Mouse (Mus musculus) limb, embryonic 11.5 days (tissue): Measurements from ENCODE around the gene Tmem265. TPM values are rescaled to one million over a fixed set of nuclear protein-coding genes. Genes with fewer than 3 reads are reported as not detected.

Experiments used
- ATAC-seq: fragments of 200-750 bp; cut with Nextera tagmentation; 2 replicates; pipeline ENCODE4 v1.8.0; 2017; ENCODE audit warnings: low read depth; ENCODE audit not compliant: insufficient number of reproducible peaks, low FRiP score, low TSS enrichment
- DNase-seq: peaks from one replicate; pipeline ENCODE4 v3.0.0-alpha.2; 2015; ENCODE audit warnings: low spot score
- H3K27ac ChIP-seq: fragments of 300-500 bp; sonication (generic); replicated peaks from 2 replicates; pipeline ENCODE4 v1.5.1; 2014; ENCODE audit warnings: low read depth, mild to moderate bottlenecking, low read length
- H3K27me3 ChIP-seq: fragments of 300-500 bp; sonication (generic); 2 replicates; pipeline ENCODE4 v1.6.1; 2014; ENCODE audit warnings: mild to moderate bottlenecking, low read length, mixed read lengths; ENCODE audit not compliant: control insufficient read depth, insufficient read depth
- H3K36me3 ChIP-seq: fragments of 300-500 bp; sonication (generic); 2 replicates; pipeline ENCODE4 v1.6.1; 2014; ENCODE audit warnings: mild to moderate bottlenecking, low read length, moderate library complexity, mixed read lengths; ENCODE audit not compliant: control insufficient read depth, insufficient read depth
- H3K4me1 ChIP-seq: fragments of 300-500 bp; sonication (generic); 2 replicates; pipeline ENCODE4 v1.6.1; 2014; ENCODE audit warnings: low read length, mixed read lengths; ENCODE audit not compliant: control insufficient read depth, insufficient read depth
- H3K4me2 ChIP-seq: fragments of 300-500 bp; sonication (generic); 2 replicates; pipeline ENCODE4 v1.6.1; 2014; ENCODE audit warnings: low read depth, mild to moderate bottlenecking, moderate library complexity; ENCODE audit not compliant: severe bottlenecking
- H3K4me3 ChIP-seq: fragments of 300-500 bp; sonication (generic); 2 replicates; pipeline ENCODE4 v1.5.1; 2014; ENCODE audit warnings: low read depth, low read length
- H3K9ac ChIP-seq: fragments of 300-500 bp; sonication (generic); 2 replicates; pipeline ENCODE4 v1.6.1; 2014; ENCODE audit warnings: mild to moderate bottlenecking, low read length
- H3K9me3 ChIP-seq: fragments of 300-500 bp; sonication (generic); 2 replicates; pipeline ENCODE4 v1.6.1; 2016; ENCODE audit warnings: low read length; ENCODE audit not compliant: control insufficient read depth
- whole genome bisulfite sequencing: fragments of 180-500 bp; shearing (Covaris S2); extraction: QIAGEN DNeasy Blood & Tissue Kit; methylation state at CpG from one replicate; pipeline ENCODE4 v1.1.7; 2014; 5-methylcytosine and 5-hydroxymethylcytosine counted together
- polyA plus RNA-seq: library from polyadenylated mRNA; unstranded; fragments of >200 nt; fragmentation: Nextera tagmentation; extraction: Ambion mirVana; gene quantifications from 2 replicates; pipeline ENCODE4 v1.2.1, GENCODE M21; 2014

Gene Tmem265
- 4.7 and 9.9 TPM in 2 replicates for polyA plus RNA-seq

GRCm38 (mm10) chr7:127561340-127561858, at the start of gene Tmem265:
Gene Tmem265, plus strand, starts transcription at chr7:127561390.
- Histone ChIP-seq H3K27me3 (no peaks in the 10 kb centered on the region), H3K4me1 (no peaks in the 10 kb centered on the region), H3K9me3 (no peaks in the 10 kb centered on the region), H3K36me3 (peaks cover 28% of the 10 kb centered on the region), H3K27ac (no peak within 1 kb of the TSS), H3K4me2 (no peak within 1 kb of the TSS), H3K9ac (no peak within 1 kb of the TSS), H3K4me3 (no peak within 1 kb of the TSS)
- ATAC-seq (no peak), DNase-seq (no peak)
- WGBS: 95% methylated on average over 5 of the region's 5 CpGs

GRCm38 (mm10) chr7:127511808-127512230, 49.4 kb upstream of the Tmem265 start, which contains the start of gene Srcap:
Gene Srcap, plus strand, starts transcription at chr7:127511983.
- ATAC-seq (peak; percentile 97), DNase-seq (peak; percentile 97)
- Histone ChIP-seq H3K4me1 (peaks cover 6% of the 10 kb centered on the region; the same call in 1 of the 2 replicates), H3K36me3 (peaks cover 3% of the 10 kb centered on the region; the same call in 1 of the 2 replicates), H3K9me3 (no peaks in the 10 kb centered on the region), H3K4me3 (peak within 1 kb of the TSS; percentile 80), H3K27me3 (no peaks in the 10 kb centered on the region), H3K9ac (peak within 1 kb of the TSS; percentile 89), H3K27ac (peak within 1 kb of the TSS; percentile 95), H3K4me2 (peak within 1 kb of the TSS; percentile 39)
- WGBS: under 1% methylated on average over 37 of the region's 37 CpGs

GRCm38 (mm10) chr7:127512231-127513015, 48.8 kb upstream of the Tmem265 start:
- peak overlapping the region; percentile 39 for H3K4me2 ChIP-seq
- H3K9me3 ChIP-seq: no peaks in the 10 kb centered on the region
- peaks cover 6% of the 10 kb centered on the region; the same call in 1 of the 2 replicates for H3K4me1 ChIP-seq
- peak overlapping the region; percentile 80 for H3K4me3 ChIP-seq
- H3K27me3 ChIP-seq: no peaks in the 10 kb centered on the region
- peak overlapping the region; percentile 89 for H3K9ac ChIP-seq
- WGBS: 0% methylated on average over 62 of the region's 93 CpGs
- ATAC-seq (peak; percentile 89), DNase-seq (peak; percentile 93)
- H3K27ac ChIP-seq: peak overlapping the region; percentile 95
- H3K36me3 ChIP-seq: peaks cover 7% of the 10 kb centered on the region; the same call in 1 of the 2 replicates

- WGBS: 36% methylated on average over 8 of the region's 8 CpGs
- Histone ChIP-seq H3K9me3 (no peaks in the 10 kb centered on the region), H3K27me3 (no peaks in the 10 kb centered on the region), H3K4me2 (peak overlapping the region; percentile 39), H3K4me1 (peaks cover 6% of the 10 kb centered on the region; the same call in 1 of the 2 replicates), H3K4me3 (peak overlapping the region; percentile 80), H3K9ac (peak overlapping the region; percentile 89; the same call in 1 of the 2 replicates), H3K27ac (peak overlapping the region; percentile 95), H3K36me3 (peaks cover 7% of the 10 kb centered on the region; the same call in 1 of the 2 replicates)
- ATAC-seq (peak; percentile 11; the same call in 1 of the 2 replicates), DNase-seq (no peak)
These were observed 48.2 kb upstream of the Tmem265 start for GRCm38 (mm10) chr7:127513016-127513390.

- Histone ChIP-seq H3K9me3 (no peaks in the 10 kb centered on the region), H3K4me1 (peaks cover 6% of the 10 kb centered on the region; the same call in 1 of the 2 replicates), H3K9ac (no peak overlapping the region), H3K27ac (no peak overlapping the region), H3K27me3 (no peaks in the 10 kb centered on the region), H3K4me3 (0 out of 2 replicates have a peak overlapping the region, but pooled peaks have one; percentile 80), H3K4me2 (peak overlapping the region; percentile 21), H3K36me3 (peaks cover 7% of the 10 kb centered on the region; the same call in 1 of the 2 replicates)
- ATAC-seq: no peak
- no peak for DNase-seq
- 86% methylated on average over 3 of the region's 3 CpGs for WGBS
These were observed 47.4 kb upstream of the Tmem265 start for GRCm38 (mm10) chr7:127513781-127514180.

GRCm38 (mm10) chr7:127515846-127516245, 45.3 kb upstream of the Tmem265 start:
- no peak for ATAC-seq
- Histone ChIP-seq H3K9me3 (no peaks in the 10 kb centered on the region), H3K4me3 (no peak overlapping the region), H3K27me3 (no peaks in the 10 kb centered on the region), H3K36me3 (peaks cover 11% of the 10 kb centered on the region; the same call in 1 of the 2 replicates), H3K4me2 (no peak overlapping the region), H3K4me1 (peaks cover 6% of the 10 kb centered on the region; the same call in 1 of the 2 replicates), H3K9ac (no peak overlapping the region), H3K27ac (no peak overlapping the region)
- WGBS: 92% methylated on average over 7 of the region's 7 CpGs
- no peak for DNase-seq

- Histone ChIP-seq H3K27me3 (no peaks in the 10 kb centered on the region), H3K9me3 (no peaks in the 10 kb centered on the region), H3K4me3 (no peak overlapping the region), H3K4me1 (peaks cover 6% of the 10 kb centered on the region; the same call in 1 of the 2 replicates), H3K4me2 (no peak overlapping the region), H3K27ac (no peak overlapping the region), H3K36me3 (peaks cover 15% of the 10 kb centered on the region; the same call in 1 of the 2 replicates), H3K9ac (no peak overlapping the region)
- ATAC-seq (no peak), DNase-seq (no peak)
- WGBS: 98% methylated on average over 6 of the region's 7 CpGs
These were observed 44.8 kb upstream of the Tmem265 start for GRCm38 (mm10) chr7:127516344-127516743.

GRCm38 (mm10) chr7:127519284-127519683, 41.9 kb upstream of the Tmem265 start, which contains the start of gene Gm42715:
Gene Gm42715, plus strand, starts transcription at chr7:127519584.
- ATAC-seq (no peak), DNase-seq (no peak)
- peaks cover 30% of the 10 kb centered on the region; the same call in 1 of the 2 replicates for H3K36me3 ChIP-seq
- 96% methylated on average over 3 of the region's 3 CpGs for WGBS
- no peak within 1 kb of the TSS for H3K9ac ChIP-seq
- H3K4me1 ChIP-seq: no peaks in the 10 kb centered on the region
- no peak within 1 kb of the TSS for H3K27ac ChIP-seq
- H3K4me3 ChIP-seq: no peak within 1 kb of the TSS
- no peak within 1 kb of the TSS for H3K4me2 ChIP-seq
- H3K9me3 ChIP-seq: no peaks in the 10 kb centered on the region
- no peaks in the 10 kb centered on the region for H3K27me3 ChIP-seq
